Mouse (Mus musculus) layer of hippocampus, adult 2 months (tissue): ENCODE data around the gene Utp3. TPM values are rescaled to one million over a fixed set of nuclear protein-coding genes. Genes with fewer than 3 reads are reported as not detected.
"Not testable (repeated sequence)": the region's sequence is repeated elsewhere in the genome, so short reads cannot be mapped to it uniquely, and the experiment has no call there.

Experiments used
- DNase-seq, 2 experiments: peaks; one replicate each; pipeline ENCODE4 v3.0.0; 2022; ENCODE audit warnings: low spot score in 2 of 2
- H3K27ac ChIP-seq: fragments of 200-600 bp; 2 replicates; pipeline ENCODE4 v1.8.1; 2022
- H3K4me3 ChIP-seq: fragments of 200-600 bp; 2 replicates; pipeline ENCODE4 v1.8.1; 2022; ENCODE audit warnings: mild to moderate bottlenecking
- CTCF ChIP-seq: fragments of 200-600 bp; conservative IDR thresholded peaks from 2 replicates; pipeline ENCODE4 v1.8.1; 2022; ENCODE audit warnings: antibody characterized with exemption, mild to moderate bottlenecking, moderate library complexity
- long read RNA-seq, 2 experiments: library from polyadenylated mRNA; stranded (forward); transcript quantifications; one replicate each; pipeline ENCODE4 v2.0.0; 2021; ENCODE audit warnings: borderline mapping rate in 2 of 2
- total RNA-seq, 2 experiments: library from RNA; stranded (reverse); gene quantifications; 2 replicates each; pipeline ENCODE4 v1.2.3; 2021

The Utp3 gene
- 10 to 100 TPM; 29.2 to 30.3 TPM for total RNA-seq
- long read RNA-seq, experiment 1, transcript Utp3-201 (1 exons, 1,629 nt): major isoform, 18 of 18 reads
- long read RNA-seq, experiment 1, partial matches to known transcripts: 0 of 18 reads
- long read RNA-seq, experiment 1, other reads (novel, unspliced or antisense): 0 of 18 reads
- long read RNA-seq, experiment 2, transcript Utp3-201 (1 exons, 1,629 nt): major isoform, 31 of 31 reads
- long read RNA-seq, experiment 2, partial matches to known transcripts: 0 of 31 reads
- long read RNA-seq, experiment 2, other reads (novel, unspliced or antisense): 0 of 31 reads

DNA sequence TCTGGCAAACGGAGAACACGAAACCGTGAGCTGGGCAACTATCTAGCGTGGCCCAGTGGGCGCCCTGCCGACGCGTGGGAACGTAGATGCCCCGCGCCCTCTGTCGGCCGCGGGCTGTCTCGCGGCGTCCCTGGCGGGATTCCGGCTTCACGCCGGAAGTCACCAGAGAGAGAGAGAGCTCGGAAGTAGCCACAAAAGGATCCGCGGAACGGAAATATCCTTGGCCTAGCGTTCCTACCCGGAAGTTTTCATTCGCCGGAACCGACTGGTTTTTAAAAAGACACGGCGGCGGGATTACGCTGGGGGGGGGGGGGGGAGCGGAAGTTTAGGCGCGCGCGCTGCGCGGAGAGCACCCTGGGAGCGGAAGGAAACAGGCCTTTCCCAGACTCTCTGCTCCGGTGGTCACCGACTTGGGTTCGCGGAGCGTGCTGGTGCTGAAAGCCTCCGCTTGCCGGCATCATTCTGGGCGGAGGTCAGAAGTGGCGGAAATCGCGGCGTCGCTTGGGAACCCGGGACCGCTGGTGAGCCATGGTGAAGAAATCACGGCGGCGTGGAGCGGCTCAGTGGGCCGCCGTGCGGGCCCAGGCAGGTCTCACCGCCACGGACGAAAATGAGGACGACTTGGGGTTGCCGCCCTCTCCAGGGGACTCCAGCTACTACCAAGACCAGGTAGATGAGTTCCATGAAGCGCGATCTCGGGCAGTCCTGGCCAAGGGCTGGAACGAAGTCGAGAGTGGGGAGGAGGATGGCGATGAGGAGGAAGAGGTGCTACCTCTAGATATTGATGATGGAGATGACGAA is at the start of gene Utp3:
TSS of gene Utp3 (plus strand) at position 377 of the 801 bp plus-strand sequence.
- peak within 1 kb of the TSS; percentile 97 for H3K27ac ChIP-seq
- peak; percentile 93 to 94 for DNase-seq
- TF ChIP-seq CTCF: peak; percentile 87
- H3K4me3 ChIP-seq: peak within 1 kb of the TSS; percentile 95

DNA sequence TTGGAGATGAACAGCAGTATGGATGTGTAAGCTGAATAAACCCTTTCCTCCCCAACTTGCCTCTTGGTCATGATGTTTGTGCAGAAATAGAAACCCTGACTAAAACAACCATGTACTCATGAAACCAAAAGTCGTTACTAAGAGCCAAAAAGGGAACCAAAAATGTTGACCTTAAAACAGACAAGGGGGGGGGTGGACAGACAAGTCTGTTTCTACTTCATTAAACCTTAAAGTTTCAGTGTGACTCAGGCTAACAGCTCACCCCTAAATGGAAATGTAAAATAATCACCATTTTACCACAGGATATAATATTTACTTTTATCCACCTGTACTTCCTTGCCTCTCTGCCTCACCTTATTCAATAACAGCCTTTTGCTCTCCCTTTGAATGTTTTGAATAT is 45.7 kb upstream of the Utp3 start:
- no peak overlapping the region for H3K4me3 ChIP-seq
- no peak overlapping the region; the same call in 1 of the 2 replicates for H3K27ac ChIP-seq
- no peak for TF ChIP-seq CTCF
- DNase-seq: no peak

DNA sequence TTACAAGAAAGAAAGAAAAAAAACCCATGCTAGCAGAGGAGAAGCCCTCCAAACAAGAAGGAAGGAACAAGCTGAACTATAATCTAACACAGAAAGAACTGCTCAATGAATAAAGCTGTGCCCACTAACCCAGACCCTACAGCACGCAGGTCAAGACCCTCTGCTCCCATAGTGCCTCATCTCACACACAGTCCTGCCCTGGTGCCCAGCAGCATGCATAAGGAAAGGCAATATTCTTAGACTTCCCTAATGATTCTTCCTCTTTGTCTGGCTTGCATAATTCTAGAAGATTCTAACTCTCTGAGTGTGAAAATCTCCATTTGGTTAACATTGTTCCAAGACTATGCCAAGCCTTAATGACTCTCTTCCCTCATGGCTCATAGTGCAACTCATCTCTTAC is 45.3 kb upstream of the Utp3 start:
- DNase-seq: no peak
- Histone ChIP-seq H3K4me3 (no peak overlapping the region), H3K27ac (no peak overlapping the region; the same call in 1 of the 2 replicates)
- TF ChIP-seq CTCF: no peak

DNA sequence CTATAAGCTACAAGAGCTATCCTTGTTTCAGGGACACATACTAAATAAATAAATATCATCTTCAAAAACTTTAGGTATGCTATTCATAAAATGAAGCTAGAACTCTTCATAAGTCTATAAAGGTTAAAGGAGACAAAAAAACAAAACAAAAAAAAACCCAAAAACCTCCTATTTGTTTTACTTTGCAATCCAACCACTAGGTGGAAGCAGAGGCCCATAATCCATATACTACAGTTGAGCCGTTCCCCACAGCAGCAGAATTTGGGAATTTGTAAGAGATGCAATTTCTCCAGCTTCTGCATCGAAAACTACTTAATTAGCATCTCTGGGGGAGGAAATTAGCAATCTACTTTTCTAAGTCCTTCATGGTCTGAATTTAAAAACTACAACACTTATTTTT is 35.0 kb upstream of the Utp3 start:
- peak; percentile 86 for TF ChIP-seq CTCF
- Histone ChIP-seq H3K27ac (no peak overlapping the region), H3K4me3 (no peak overlapping the region)
- DNase-seq: peak; percentile 23 to 50

DNA sequence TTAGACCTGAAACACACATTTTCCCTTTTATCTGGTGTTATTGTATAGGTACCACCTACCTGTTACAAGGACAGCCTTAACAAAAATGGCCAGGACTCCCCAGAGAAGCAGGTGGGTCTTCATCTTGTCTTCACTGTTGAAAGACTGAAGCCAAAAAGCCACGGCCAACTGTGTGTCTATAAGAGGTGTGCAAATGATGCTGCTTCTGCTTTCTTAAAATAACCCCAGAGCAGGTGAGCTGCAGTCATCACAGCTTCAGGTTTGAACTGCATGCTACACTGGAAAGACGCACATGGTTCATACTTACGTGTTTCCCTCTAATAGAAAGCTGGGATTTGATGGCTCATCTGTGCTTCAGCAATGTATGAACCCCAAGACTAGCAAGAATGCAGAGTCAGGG is 26.6 kb upstream of the Utp3 start, which contains the start of gene Jchain:
TSS of gene Jchain (minus strand) at position 235 of the 400 bp plus-strand sequence.
- DNase-seq: no peak
- no peak for TF ChIP-seq CTCF
- H3K27ac ChIP-seq: no peak within 1 kb of the TSS
- no peak within 1 kb of the TSS for H3K4me3 ChIP-seq

DNA sequence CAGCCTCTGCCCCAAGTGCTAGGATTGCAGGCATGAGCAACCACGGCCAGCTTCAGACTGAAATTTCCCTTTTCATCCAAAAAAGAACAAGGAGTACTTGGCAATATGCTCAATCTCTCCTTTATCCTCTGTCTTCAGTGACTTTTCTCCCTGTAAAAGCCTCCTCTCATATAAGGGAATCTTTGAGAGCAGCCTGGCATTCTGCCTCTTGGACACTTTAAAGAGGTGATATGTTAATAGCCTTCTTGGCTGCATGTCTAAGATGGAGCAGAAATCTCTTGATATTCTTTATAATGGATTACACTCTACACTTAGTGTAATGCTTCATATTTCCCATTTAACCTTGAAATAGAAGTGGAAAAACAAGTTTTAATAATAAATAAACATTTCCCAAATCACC is 23.4 kb upstream of the Utp3 start:
- no peak overlapping the region for H3K27ac ChIP-seq
- DNase-seq: no peak
- no peak overlapping the region for H3K4me3 ChIP-seq
- TF ChIP-seq CTCF: no peak

DNA sequence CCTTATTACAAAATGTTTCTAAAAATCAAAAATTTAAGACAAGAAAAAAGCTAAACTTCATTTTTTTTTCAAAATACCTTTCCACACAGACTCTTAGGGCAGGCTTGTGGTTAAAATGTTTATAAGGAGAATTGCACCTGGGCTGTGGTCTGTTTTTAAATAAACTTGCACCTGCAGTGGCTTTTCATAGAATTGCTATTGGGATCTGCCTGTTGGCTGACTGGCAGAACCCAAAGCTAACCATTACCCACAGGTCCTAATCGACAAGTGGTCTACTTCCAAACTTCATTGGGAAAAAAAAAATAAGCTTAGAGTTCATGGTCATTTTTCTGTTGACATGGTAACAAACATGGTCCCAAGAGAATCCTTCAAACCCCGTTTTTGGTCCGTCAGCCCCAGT is 19.6 kb upstream of the Utp3 start:
- Histone ChIP-seq H3K4me3 (no peak overlapping the region), H3K27ac (no peak overlapping the region)
- DNase-seq: no peak
- TF ChIP-seq CTCF: no peak

DNA sequence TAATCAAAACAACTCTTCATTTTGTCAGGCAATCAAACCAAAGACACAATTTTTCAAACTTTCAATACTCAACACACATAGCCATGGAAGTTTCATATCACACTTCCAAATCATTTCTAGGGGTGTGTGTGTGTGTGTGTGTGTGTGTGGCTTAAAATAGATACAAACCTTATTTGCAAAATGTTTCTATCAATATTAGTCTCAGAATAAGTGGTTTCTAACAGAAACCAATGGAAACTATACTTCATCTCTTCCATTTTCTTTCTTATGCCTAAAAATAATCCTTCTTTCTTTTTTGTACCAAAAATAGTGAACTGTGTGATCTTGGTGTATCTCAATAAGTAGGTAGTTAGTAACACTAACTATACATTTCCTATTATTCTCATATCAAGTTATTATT is 13.4 kb upstream of the Utp3 start:
- DNase-seq: no peak
- H3K27ac ChIP-seq: no peak overlapping the region
- TF ChIP-seq CTCF: no peak
- H3K4me3 ChIP-seq: no peak overlapping the region

DNA sequence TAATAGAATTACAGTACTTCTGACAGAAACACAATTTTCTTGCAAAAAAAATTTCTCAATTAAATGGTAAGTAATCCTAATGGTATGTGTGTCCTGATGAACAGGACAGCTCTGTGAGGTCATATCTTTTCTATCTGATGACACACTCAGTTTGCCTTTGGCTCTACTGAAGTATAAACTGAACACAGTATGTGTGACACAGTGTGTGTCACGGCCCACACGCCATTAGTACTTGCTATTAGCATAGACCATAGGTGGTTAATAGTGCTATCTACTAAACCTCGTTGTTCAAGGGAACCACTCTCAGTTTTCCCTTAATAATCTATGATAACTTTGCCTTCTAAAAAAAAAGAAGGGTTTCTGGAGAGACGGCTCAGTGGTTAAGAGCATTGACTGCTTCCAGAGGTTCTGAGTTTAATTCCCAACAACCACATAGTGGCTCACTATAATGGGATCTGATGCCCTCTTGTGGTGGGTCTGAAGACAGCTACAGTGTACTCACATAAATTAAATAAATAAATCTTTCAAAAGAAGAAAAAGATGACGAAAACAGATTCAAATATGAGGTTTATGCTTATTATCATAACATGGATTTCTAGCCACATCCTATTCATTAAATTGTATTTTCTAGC is 11.5 kb upstream of the Utp3 start:
- no peak overlapping the region for H3K27ac ChIP-seq
- peak overlapping the region; percentile 30 for H3K4me3 ChIP-seq
- DNase-seq: peak in 1 of 2 experiments; percentile 56
- TF ChIP-seq CTCF: peak; percentile 96

DNA sequence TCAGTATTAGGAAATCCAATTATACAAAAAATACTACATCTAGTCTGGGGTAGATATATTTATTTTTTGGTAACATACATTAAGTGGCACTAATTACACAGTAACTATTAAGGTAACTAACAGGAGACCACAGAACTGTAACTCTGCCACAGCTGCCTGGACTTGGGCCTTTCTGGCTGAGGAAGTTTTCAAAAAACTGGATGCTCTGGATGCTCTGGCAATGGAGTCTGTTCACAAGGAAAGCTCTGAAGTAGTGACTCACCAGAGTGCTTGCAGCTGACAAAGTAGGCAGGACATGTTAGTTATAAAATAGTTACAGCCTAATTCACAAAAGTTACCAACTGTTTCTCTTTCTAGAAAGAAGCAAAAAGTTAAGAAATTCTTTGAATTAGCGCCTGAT is 9.9 kb upstream of the Utp3 start:
- DNase-seq, H3K4me3 ChIP-seq, H3K27ac ChIP-seq: not testable (repeated sequence)

DNA sequence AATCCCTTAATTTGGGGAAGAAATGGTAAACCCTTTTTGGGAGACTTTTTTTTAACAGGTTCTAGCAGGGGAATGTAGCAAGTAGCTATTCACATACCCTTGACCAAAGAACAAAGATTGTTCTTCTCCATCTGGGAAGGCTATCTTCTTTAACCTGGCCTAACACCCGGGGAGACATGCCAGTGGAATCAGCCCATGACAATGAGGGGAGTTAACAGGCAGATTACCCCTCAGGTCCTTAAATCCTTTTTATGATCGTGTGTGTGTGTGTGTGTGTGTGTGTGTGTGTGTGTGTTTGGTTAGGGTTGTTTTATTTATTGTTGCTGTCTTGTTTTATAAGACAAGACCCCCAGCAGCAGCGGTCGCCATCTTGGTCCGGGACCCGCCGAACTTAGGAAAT is 8.7 kb upstream of the Utp3 start:
- no peak overlapping the region for H3K4me3 ChIP-seq
- no peak overlapping the region for H3K27ac ChIP-seq
- no peak for TF ChIP-seq CTCF
- DNase-seq: no peak

DNA sequence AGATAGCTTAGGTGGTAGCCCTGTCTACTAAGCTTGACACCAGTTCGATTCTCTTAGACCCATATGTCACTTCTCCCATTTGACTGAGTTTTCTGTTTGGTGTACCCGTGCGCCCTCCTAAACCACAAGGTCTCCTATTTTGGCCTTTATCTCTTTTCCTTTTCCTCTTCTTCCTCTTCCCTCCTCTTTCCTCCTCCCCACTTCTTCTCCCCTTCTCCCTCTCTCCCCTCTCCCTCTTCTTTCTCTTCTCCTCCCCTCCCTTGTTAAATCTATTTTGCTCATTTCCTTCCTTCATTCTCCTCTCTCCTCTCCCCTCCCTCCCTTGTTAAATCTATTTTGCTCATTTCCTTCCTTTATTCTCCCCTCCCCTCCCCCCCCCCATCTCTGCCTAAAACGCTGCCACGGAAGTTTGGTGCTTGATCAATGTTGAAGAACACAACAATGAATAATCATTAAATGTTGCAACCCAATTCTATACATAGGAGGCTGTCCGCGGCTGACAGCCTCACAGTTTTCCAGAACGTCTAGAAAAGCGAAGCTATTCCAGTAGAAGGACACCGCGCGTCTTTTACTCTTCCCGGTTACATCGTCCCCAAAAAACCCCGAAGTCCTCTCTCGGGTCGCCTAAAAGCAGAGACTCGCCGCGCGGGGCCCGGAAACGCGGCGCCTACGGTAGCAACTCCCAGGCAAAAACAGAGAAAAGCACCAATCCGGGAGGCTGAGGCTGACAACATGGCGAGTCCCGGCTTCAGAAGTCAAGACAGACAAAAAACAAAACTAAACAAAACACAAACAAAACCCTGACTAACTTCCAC is 784 bp upstream of the Utp3 start:
- no peak for TF ChIP-seq CTCF
- DNase-seq: no peak
- peak overlapping the region; percentile 97 for H3K27ac ChIP-seq
- peak overlapping the region; percentile 62 for H3K4me3 ChIP-seq
